8 mouse cellular contexts compared by ENCODE assay signal in the genomic region with DNA sequence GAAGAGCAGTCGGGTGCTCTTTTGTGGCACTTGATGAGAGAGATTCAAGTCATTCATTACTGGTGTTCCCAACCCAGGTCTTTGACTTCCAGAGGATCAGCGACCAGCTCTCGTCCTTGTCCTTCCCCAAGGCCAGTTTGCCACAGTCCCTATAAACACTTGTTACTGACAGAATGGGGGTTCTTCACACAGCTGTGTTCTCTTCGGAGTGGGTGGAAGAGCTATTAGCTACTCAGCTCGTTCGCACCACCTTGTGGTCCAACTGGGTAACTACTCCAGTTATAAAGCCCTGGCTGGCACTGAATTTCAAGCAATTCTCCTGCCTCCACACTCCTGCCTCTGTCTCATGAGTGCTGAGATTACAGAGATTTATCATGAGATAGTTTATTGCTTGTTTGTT. TPM values are rescaled to one million over a fixed set of nuclear protein-coding genes. Genes with fewer than 3 reads are reported as not detected.
A peak's percentile ranks its signal among the peaks of the same experiment; 100 is the strongest.
DNase-seq lines count a peak whose midpoint lies in the region; ATAC-seq lines count a peak whose summit lies in the region.

No protein-coding gene starts in this region.

- no peaks in the 10 kb centered on the region for H3K27me3 ChIP-seq in lung, embryonic 15.5 days

- no peaks in the 10 kb centered on the region for H3K36me3 ChIP-seq in lung, embryonic 15.5 days

- no peak overlapping the region for H3K9ac ChIP-seq in lung, embryonic 15.5 days

- no peaks in the 10 kb centered on the region for H3K4me1 ChIP-seq in lung, embryonic 15.5 days

- H3K27ac ChIP-seq in lung, embryonic 15.5 days = no peak overlapping the region

- ATAC-seq in activated CD4-positive, CD25-positive, alpha-beta regulatory T cell, adult 4 months = peak; percentile 65
- ATAC-seq in lung, embryonic 15.5 days (ENCODE audit: borderline replicate concordance, extremely low read depth, low FRiP score, low TSS enrichment) = peak; percentile 49; the same call in 1 of the 2 replicates

- DNase-seq in CD8-positive naive resting alpha-beta T cell, adult 2 months (ENCODE audit: low read depth in 2 of 2, low spot score in 2 of 2) = peak; percentile 66 to 78
- DNase-seq in embryo, embryonic 11.5 days (ENCODE audit: low read depth, low spot score) = peak; percentile 69
- peak; percentile 60 for DNase-seq in heart, adult 8-10 months (ENCODE audit: low spot score)
- peak; percentile 56 to 82 for DNase-seq in kidney, postnatal 25 days
- DNase-seq in retina, postnatal 7 days (ENCODE audit: low read depth, low spot score) = peak; percentile 42
- DNase-seq in thymus, postnatal 4 days = peak; percentile 90

- H3K9me3 ChIP-seq in lung, embryonic 15.5 days = no peaks in the 10 kb centered on the region

- no peak overlapping the region for H3K4me3 ChIP-seq in lung, embryonic 15.5 days

- WGBS in lung, embryonic 15.5 days = 17% methylated on average over 6 of the region's 6 CpGs

- H3K4me2 ChIP-seq in lung, embryonic 15.5 days = no peak overlapping the region

RNA-seq across cellular contexts. Expression of gene Tex2, which starts 14.5 kb away (rescaled TPM):
- 10 to 100 TPM; 25.6 to 32.9 TPM for polyA plus RNA-seq in activated CD4-positive, CD25-positive, alpha-beta regulatory T cell, adult 4 months (2017; shearing (Covaris generic))
- total RNA-seq in heart, adult 8-10 months (2022) = 10 to 100 TPM; 37.9 to 56.9 (median 45.0) TPM
- 9.7 and 9.8 TPM in 2 replicates for polyA plus RNA-seq in lung, embryonic 15.5 days (2015; fragmentation: Nextera tagmentation; extraction: Ambion mirVana)
